Mouse (Mus musculus) stomach, embryonic 16.5 days (tissue): Measurements from ENCODE around the gene Dusp2. TPM values are rescaled to one million over a fixed set of nuclear protein-coding genes. Genes with fewer than 3 reads are reported as not detected.
A peak's percentile ranks its signal among the peaks of the same experiment; 100 is the strongest.

Experiments used
- ATAC-seq: fragments of 200-750 bp; cut with Nextera tagmentation; 2 replicates; pipeline ENCODE4 v1.8.0; 2017; ENCODE audit warnings: moderate number of reproducible peaks, moderate TSS enrichment; ENCODE audit not compliant: insufficient read depth, low FRiP score
- H3K27ac ChIP-seq: fragments of 300-500 bp; sonication (generic); 2 replicates; pipeline ENCODE4 v1.5.1; 2014; ENCODE audit warnings: low read length
- H3K27me3 ChIP-seq: fragments of 300-500 bp; sonication (generic); 2 replicates; pipeline ENCODE4 v1.6.1; 2014; ENCODE audit warnings: low read length, control low read depth, mixed read lengths; ENCODE audit not compliant: control insufficient read depth, insufficient read depth
- H3K36me3 ChIP-seq: fragments of 300-500 bp; sonication (generic); 2 replicates; pipeline ENCODE4 v1.6.1; 2014; ENCODE audit warnings: low read length; ENCODE audit not compliant: control insufficient read depth, insufficient read depth
- H3K4me1 ChIP-seq: fragments of 300-500 bp; sonication (generic); 2 replicates; pipeline ENCODE4 v1.6.1; 2014; ENCODE audit warnings: low read length, control low read depth, mixed read lengths; ENCODE audit not compliant: control insufficient read depth, insufficient read depth
- H3K4me2 ChIP-seq: fragments of 300-500 bp; sonication (generic); 2 replicates; pipeline ENCODE4 v1.6.1; 2014; ENCODE audit warnings: low read depth, low read length, mixed read lengths
- H3K4me3 ChIP-seq: fragments of 300-500 bp; sonication (generic); replicated peaks from 2 replicates; pipeline ENCODE4 v1.5.1; 2014; ENCODE audit warnings: mild to moderate bottlenecking, low read length
- H3K9ac ChIP-seq: fragments of 300-500 bp; sonication (generic); 2 replicates; pipeline ENCODE4 v1.6.1; 2014; ENCODE audit warnings: low read length
- H3K9me3 ChIP-seq: fragments of 300-500 bp; sonication (generic); replicated peaks from 2 replicates; pipeline ENCODE4 v1.6.1; 2016; ENCODE audit warnings: low read length, control low read depth; ENCODE audit not compliant: control insufficient read depth
- WGBS: fragments of 180-500 bp; shearing (Covaris S2); extraction: QIAGEN DNeasy Blood & Tissue Kit; methylation state at CpG from one replicate; pipeline ENCODE4 v1.1.7; 2014; 5-methylcytosine and 5-hydroxymethylcytosine counted together
- polyA plus RNA-seq: library from polyadenylated mRNA; unstranded; fragments of >200 nt; fragmentation: Nextera tagmentation; extraction: Ambion mirVana; gene quantifications from 2 replicates; pipeline ENCODE4 v1.2.1, GENCODE M21; 2015

The Dusp2 gene
- polyA plus RNA-seq, 1 experiment from 2014 or later, result 2.9 TPM

GRCm38 (mm10) chr2:127316431-127316830 is 19.5 kb upstream of the Dusp2 start:
- no peaks in the 10 kb centered on the region for H3K4me1 ChIP-seq
- no peak overlapping the region for H3K9ac ChIP-seq
- ATAC-seq, result no peak
- no peaks in the 10 kb centered on the region for H3K9me3 ChIP-seq
- no peak overlapping the region for H3K27ac ChIP-seq
- H3K4me3 ChIP-seq, result no peak overlapping the region
- WGBS, result 74% methylated on average over 5 of the region's 5 CpGs
- no peaks in the 10 kb centered on the region for H3K27me3 ChIP-seq
- H3K36me3 ChIP-seq, result no peaks in the 10 kb centered on the region
- H3K4me2 ChIP-seq, result no peak overlapping the region

DNA sequence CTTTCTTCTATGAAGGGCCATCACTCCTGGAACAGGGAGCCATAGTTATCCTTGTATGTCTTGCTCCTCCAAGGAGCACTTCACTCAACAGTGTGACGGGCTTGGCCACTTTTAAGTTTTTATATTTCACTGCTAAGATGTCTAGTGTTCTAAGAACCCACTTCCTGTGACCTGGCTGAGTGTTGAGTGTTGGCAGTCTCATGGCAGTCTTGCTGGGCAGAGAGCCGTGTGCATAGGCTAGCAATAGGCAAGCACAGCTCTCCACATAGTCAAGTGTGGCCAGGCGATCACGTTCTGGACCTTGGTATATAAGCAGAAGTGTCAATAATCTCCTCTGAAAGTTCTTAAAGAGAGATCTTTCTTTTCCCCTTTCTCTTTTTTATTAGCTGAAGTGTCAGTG is 17.8 kb upstream of the Dusp2 start:
- no peak overlapping the region for H3K27ac ChIP-seq
- H3K27me3 ChIP-seq, result no peaks in the 10 kb centered on the region
- no peaks in the 10 kb centered on the region for H3K36me3 ChIP-seq
- 83% methylated on average over 4 of the region's 4 CpGs for WGBS
- no peak overlapping the region for H3K4me3 ChIP-seq
- no peak for ATAC-seq
- no peak overlapping the region for H3K4me2 ChIP-seq
- no peak overlapping the region for H3K9ac ChIP-seq
- H3K4me1 ChIP-seq, result no peaks in the 10 kb centered on the region
- no peaks in the 10 kb centered on the region for H3K9me3 ChIP-seq

- no peak for ATAC-seq
- no peaks in the 10 kb centered on the region for H3K27me3 ChIP-seq
- no peak overlapping the region for H3K9ac ChIP-seq
- no peak overlapping the region for H3K4me3 ChIP-seq
- WGBS, result 72% methylated on average over 4 of the region's 4 CpGs
- H3K36me3 ChIP-seq, result no peaks in the 10 kb centered on the region
- no peak overlapping the region for H3K4me2 ChIP-seq
- H3K4me1 ChIP-seq, result no peaks in the 10 kb centered on the region
- H3K9me3 ChIP-seq, result no peaks in the 10 kb centered on the region
- H3K27ac ChIP-seq, result no peak overlapping the region
Measured at GRCm38 (mm10) chr2:127319071-127319470, 16.9 kb upstream of the Dusp2 start.

DNA sequence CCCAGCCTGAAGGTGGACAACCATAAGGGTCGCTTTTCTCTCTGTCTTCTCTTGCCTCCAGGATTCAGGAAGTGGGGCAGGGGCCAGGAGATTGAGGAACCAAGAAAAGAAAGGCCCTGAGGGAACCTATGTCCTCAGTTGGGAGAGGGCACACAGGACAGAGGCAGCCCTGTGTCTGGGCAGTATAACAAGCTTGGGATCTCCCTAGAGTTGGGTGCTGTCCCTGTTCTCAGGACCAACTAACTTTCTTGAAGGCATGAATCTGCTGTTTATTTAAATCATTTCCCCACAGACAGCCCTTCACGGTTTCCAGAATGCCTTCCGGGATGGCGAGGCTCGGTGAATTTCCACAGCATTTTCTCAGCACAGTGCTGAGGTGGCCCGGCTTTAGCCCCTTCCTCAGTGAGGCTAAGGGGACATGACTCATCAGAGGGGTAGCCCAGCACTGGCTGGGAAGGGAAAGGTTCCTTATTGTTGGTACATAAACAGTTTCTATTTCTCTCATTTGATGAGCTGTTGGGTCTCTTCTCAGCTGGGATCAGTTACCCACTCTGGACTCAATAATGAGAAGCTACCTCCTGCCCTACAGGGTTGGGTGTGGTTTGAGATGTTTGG is 13.2 kb upstream of the Dusp2 start:
- no peak overlapping the region for H3K27ac ChIP-seq
- H3K36me3 ChIP-seq, result no peaks in the 10 kb centered on the region
- H3K9me3 ChIP-seq, result no peaks in the 10 kb centered on the region
- H3K27me3 ChIP-seq, result no peaks in the 10 kb centered on the region
- H3K9ac ChIP-seq, result no peak overlapping the region
- H3K4me1 ChIP-seq, result no peaks in the 10 kb centered on the region
- no peak overlapping the region for H3K4me3 ChIP-seq
- no peak for ATAC-seq
- 69% methylated on average over 6 of the region's 6 CpGs for WGBS
- H3K4me2 ChIP-seq, result no peak overlapping the region

GRCm38 (mm10) chr2:127323667-127324066 is 12.3 kb upstream of the Dusp2 start:
- H3K36me3 ChIP-seq, result no peaks in the 10 kb centered on the region
- no peak for ATAC-seq
- H3K27ac ChIP-seq, result no peak overlapping the region
- 64% methylated on average over 1 of the region's 1 CpGs for WGBS
- no peaks in the 10 kb centered on the region for H3K9me3 ChIP-seq
- no peaks in the 10 kb centered on the region for H3K4me1 ChIP-seq
- H3K9ac ChIP-seq, result no peak overlapping the region
- no peak overlapping the region for H3K4me3 ChIP-seq
- H3K27me3 ChIP-seq, result no peaks in the 10 kb centered on the region
- H3K4me2 ChIP-seq, result no peak overlapping the region

- ATAC-seq, result no peak
- WGBS, result 54% methylated on average over 7 of the region's 7 CpGs
- H3K9ac ChIP-seq, result no peak overlapping the region
Measured at GRCm38 (mm10) chr2:127324456-127324855, 11.5 kb upstream of the Dusp2 start.

GRCm38 (mm10) chr2:127328090-127328851 is 7.7 kb upstream of the Dusp2 start:
- peak; percentile 26; the same call in 1 of the 2 replicates for ATAC-seq
- no peak overlapping the region for H3K4me2 ChIP-seq
- 65% methylated on average over 12 of the region's 12 CpGs for WGBS
- no peak overlapping the region for H3K4me3 ChIP-seq
- no peak overlapping the region for H3K9ac ChIP-seq
- no peaks in the 10 kb centered on the region for H3K27me3 ChIP-seq
- H3K4me1 ChIP-seq, result no peaks in the 10 kb centered on the region
- H3K36me3 ChIP-seq, result no peaks in the 10 kb centered on the region
- H3K27ac ChIP-seq, result no peak overlapping the region
- no peaks in the 10 kb centered on the region for H3K9me3 ChIP-seq

More at GRCm38 (mm10) chr2:127324456-127324855, 11.5 kb upstream of the Dusp2 start:
- Histone ChIP-seq H3K4me1 (no peaks in the 10 kb centered on the region), H3K4me2 (no peak overlapping the region), H3K9me3 (no peaks in the 10 kb centered on the region), H3K27me3 (no peaks in the 10 kb centered on the region), H3K36me3 (no peaks in the 10 kb centered on the region), H3K4me3 (no peak overlapping the region), H3K27ac (no peak overlapping the region)

DNA sequence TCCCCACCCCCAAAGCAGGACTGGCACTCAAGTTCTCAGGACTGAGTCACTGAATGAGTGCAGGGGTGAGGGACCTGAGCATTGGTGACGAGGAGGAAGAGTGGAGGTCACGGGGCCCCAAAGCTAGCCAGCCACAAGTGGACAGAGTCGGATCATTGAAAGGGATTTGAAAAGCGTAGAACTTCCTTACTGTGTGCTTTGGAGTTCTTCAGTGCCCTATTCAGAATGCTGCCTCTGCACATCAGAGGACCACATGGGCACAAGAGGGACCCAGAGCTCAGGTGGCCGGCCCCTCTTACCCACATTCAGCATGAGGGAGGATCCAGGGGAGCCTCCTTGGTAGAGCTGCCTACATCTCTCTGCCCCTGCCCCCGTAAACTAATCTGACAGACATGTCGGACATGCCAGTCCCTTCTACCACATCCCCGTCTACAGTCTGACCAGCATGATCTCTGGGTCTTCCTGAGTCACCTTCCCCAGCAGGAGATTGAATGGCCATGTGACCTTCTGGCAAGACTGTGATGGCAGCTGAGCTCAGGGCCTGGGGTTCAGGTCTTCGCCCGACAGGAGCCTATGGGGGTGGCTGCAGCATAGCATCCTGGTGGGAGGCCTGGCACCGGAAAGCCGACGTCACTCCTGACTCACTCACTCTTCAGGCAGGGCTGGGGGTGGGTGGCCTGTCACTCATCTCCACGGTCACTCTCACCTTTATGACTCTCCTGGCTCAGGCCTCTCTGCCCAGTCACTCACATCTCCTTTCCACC is 3.0 kb upstream of the Dusp2 start:
- Histone ChIP-seq H3K27ac (no peak overlapping the region), H3K9me3 (no peaks in the 10 kb centered on the region), H3K36me3 (no peaks in the 10 kb centered on the region), H3K4me1 (peaks cover 4% of the 10 kb centered on the region; the same call in 1 of the 2 replicates), H3K9ac (no peak overlapping the region), H3K4me2 (no peak overlapping the region), H3K4me3 (no peak overlapping the region), H3K27me3 (peaks cover 20% of the 10 kb centered on the region)
- 79% methylated on average over 14 of the region's 14 CpGs for WGBS
- no peak for ATAC-seq
